Mouse (Mus musculus) ZHBTc4 (cell line): ENCODE measurements at regions not wholly inside any gene's neighbourhood (a gene's known extent, or its start where the extent isn't known, plus 50 kb on each side); places are given as distances from the start of the nearest gene placed in this dataset.

Source experiments
- DNase-seq: peaks from one replicate; pipeline ENCODE4 v3.0.0-alpha.2; 2011; ENCODE audit warnings: low read depth, low spot score

DNA sequence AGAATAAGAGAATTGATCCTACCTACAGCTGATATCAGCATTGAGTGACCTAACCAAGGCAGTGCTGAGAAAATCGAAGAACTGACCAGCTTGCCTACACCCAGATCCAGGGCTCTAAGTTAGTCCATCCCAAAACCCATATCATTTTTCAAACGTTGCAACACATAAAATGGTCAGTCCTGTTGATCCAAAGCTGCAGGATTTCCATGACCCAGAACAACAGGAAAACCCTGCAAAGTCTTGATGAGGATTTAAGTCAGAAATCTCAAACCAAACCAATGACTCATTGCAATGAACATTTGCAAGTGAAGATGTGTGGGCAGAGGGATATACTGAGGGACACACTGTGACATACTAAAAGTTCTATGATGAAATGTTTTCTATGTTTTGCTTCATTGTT is 53.5 kb upstream of the Trabd2b start:
- DNase-seq = no peak
